Mouse (Mus musculus): ENCODE results near the gene Olfr824.
"Not testable (repeated sequence)": the region's sequence is repeated elsewhere in the genome, so short reads cannot be mapped to it uniquely, and the experiment has no call there.

The Olfr824 gene

GRCm38 (mm10) chr10:130129900-130130299 is at the start of gene Olfr824:
Gene Olfr824, minus strand, starts transcription at chr10:130130000.
- DNase-seq: not testable (repeated sequence)

- DNase-seq: no peak
These were observed 36.9 kb upstream of the Olfr824 start, which contains the start of gene Olfr825 for GRCm38 (mm10) chr10:130166666-130167065. Gene Olfr825, minus strand, starts transcription at chr10:130166766.

DNA sequence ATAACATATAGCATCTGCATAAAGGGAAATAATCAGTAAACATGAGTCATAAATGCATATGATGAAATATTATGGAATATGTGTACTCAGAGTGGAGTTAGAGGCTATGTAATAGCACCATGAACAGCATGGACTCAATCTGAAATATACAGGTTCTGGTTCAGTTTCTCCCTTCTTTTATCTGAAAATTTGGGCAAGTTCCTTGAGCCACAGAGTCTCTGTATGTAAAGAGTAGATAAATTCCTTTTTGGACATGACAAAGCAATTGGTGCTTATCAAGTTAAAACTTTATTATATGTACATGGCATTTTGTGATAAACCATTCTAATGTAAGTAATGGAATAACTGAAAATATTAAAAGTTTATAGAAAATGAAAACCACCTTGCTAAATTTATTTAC is 35.4 kb upstream of the Olfr824 start:
- no peak for DNase-seq

DNA sequence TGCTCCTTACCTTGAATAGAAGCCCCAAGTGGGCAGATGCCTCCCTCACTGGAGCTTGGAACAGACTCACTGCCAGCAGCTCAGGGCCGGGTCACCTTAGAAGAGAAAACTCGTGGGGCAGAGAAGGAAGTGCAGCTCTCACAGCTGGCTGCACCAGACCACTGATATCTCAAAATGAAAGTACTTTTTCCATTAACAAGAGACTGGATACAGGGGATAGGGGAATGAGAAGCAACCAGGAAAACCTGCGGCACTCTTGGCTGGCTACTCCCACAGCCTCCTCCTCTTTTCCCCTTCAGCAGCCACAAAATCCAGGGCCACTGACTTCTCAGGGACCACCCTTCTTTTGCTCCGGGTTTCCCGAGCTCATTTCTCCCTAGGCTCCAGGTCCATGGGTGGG is 14.3 kb upstream of the Olfr824 start:
- no peak for DNase-seq

DNA sequence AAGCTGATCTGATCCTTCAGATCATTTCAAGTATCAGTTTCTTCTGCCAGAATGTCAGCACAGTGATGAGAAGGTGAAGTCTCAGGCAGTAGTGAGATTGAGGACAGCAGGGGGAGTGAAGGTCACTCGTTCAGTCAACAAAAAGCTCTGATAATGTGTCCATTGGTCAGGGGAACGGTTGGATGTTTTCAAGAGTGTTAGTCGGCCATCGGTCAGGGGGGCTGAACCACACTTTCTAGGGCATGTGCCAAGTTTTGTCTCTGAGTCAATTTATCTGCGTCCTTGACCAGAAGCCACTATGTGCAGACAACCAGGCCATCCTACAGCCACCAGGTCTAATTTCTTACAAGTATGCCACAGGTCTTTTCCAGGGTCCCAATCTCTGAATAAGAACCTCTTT is 12.7 kb upstream of the Olfr824 start:
- DNase-seq: not testable (repeated sequence)

- DNase-seq: no peak
These were observed 5.0 kb upstream of the Olfr824 start for GRCm38 (mm10) chr10:130134811-130135210.

DNA sequence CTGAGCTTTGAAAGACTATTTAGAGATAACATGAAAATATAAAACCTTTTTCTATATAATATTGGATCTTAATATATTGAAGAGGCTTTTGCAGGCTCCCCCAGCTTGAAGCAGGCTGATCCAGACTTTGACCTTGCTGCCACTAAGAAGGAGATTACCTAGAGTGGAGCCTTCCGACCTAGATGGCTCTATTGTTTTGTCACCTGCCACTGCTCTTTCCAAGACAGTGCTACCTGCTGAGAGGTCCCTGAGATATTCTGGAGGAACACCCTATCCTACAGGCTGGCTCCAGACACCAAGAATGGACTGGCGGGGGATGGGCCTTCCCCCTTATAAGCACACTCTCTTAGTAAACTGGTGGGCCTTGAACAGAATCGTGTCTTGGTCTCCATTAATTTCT is 13.8 kb downstream of the Olfr824 start:
- not testable (repeated sequence) for DNase-seq

DNA sequence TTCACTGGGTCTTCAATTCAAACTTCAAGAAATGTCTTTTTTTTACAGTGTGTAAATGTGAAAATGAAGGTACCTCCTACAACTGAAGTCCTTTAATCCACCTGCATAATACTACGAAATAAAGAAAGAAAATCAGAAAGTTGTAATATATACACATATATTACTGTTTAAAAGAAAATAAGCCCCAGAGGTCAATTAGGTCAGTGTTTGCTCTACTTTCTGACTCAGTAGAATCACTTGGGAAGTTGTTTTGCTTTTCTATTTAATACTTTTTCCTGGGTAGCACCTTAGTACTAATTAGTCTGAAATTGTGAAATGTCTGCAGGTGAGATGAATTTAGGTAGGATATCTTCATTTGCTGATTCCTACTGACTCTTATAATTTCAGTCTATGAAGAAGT is 14.5 kb downstream of the Olfr824 start, which contains the start of gene Olfr823:
Olfr823 (minus strand) TSS at position 101 of the 400 bp plus-strand sequence.
- DNase-seq: not testable (repeated sequence)

DNA sequence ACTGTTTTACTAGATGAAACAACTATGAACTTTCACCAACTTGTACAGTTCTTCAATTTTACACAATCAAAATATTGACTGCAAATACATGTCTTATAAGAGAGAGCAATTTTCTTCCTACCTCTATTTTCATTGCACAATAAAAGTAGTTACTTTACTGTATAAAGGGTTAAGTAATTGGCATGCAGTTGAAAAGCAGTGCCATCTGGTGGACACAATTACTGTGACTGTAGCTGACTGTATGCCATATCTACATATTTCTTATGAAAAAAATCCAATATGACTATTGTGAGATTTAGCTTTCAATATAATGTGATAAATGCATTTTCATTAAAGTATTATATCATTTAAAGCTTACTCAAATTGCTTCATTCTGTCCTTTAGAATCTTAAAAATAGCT is 33.7 kb downstream of the Olfr824 start:
- DNase-seq: no peak

- peak; percentile 43 to 65 for DNase-seq
These were observed 36.9 kb downstream of the Olfr824 start for GRCm38 (mm10) chr10:130092838-130093440.
